Mouse (Mus musculus) liver, adult 2 months (tissue): ENCODE results near the gene H2al1f. TPM values are rescaled to one million over a fixed set of nuclear protein-coding genes. Genes with fewer than 3 reads are reported as not detected.
"Not testable (repeated sequence)": the region's sequence is repeated elsewhere in the genome, so short reads cannot be mapped to it uniquely, and the experiment has no call there.

ENCODE experiments used
- DNase-seq: peaks from one replicate; pipeline ENCODE4 v3.0.0-alpha.2; 2011; ENCODE audit warnings: low read depth, low spot score; ENCODE audit errors: extremely low read depth
- H3K27ac ChIP-seq: fragments of 200-500 bp; replicated peaks from 2 replicates; pipeline ENCODE4 v1.5.1; 2012; ENCODE audit warnings: low read depth, mild to moderate bottlenecking, control low read depth, inconsistent platforms, low read length; ENCODE audit not compliant: insufficient read depth
- H3K27me3 ChIP-seq: fragments of 200-500 bp; 2 replicates; pipeline ENCODE4 v1.6.1; 2012; ENCODE audit warnings: mild to moderate bottlenecking, moderate library complexity, low read length, inconsistent platforms; ENCODE audit not compliant: control insufficient read depth, insufficient read depth
- H3K36me3 ChIP-seq: fragments of 200-500 bp; 2 replicates; pipeline ENCODE4 v1.6.1; 2012; ENCODE audit warnings: low read length, inconsistent platforms; ENCODE audit not compliant: control insufficient read depth, insufficient read depth
- H3K4me1 ChIP-seq: fragments of 200-500 bp; 2 replicates; pipeline ENCODE4 v1.6.1; 2011; ENCODE audit warnings: low read length; ENCODE audit not compliant: control insufficient read depth, insufficient read depth
- H3K4me3 ChIP-seq: fragments of 200-500 bp; 2 replicates; pipeline ENCODE4 v1.5.1; 2011; ENCODE audit warnings: low read depth, mild to moderate bottlenecking, control low read depth, low read length, moderate library complexity; ENCODE audit not compliant: insufficient read depth
- H3K79me2 ChIP-seq: fragments of 200-500 bp; 2 replicates; pipeline ENCODE4 v1.6.1; 2012; ENCODE audit warnings: inconsistent platforms, mild to moderate bottlenecking, low read length, moderate library complexity; ENCODE audit not compliant: control insufficient read depth, insufficient read depth
- H3K9ac ChIP-seq: fragments of 200-500 bp; 2 replicates; pipeline ENCODE4 v1.6.1; 2012; ENCODE audit warnings: low read depth, mild to moderate bottlenecking, control low read depth, inconsistent platforms, low read length
- CTCF ChIP-seq: fragments of 200-500 bp; IDR thresholded peaks from 2 replicates; pipeline ENCODE4 v1.5.1; 2011; ENCODE audit warnings: low read depth, low read length, control low read depth
- POLR2A ChIP-seq: fragments of 200-500 bp; IDR thresholded peaks from 2 replicates; pipeline ENCODE4 v1.6.1; 2011; ENCODE audit warnings: low read length, control low read depth; ENCODE audit not compliant: insufficient read depth; ENCODE audit errors: extremely low read depth
- WGBS: fragments of 180-500 bp; shearing (Covaris S2); methylation state at CpG from one replicate; pipeline ENCODE4 v1.1.7; 2018; 5-methylcytosine and 5-hydroxymethylcytosine counted together
- polyA plus RNA-seq: library from polyadenylated mRNA; depleted of rRNA; stranded (reverse); fragments of >200 nt; gene quantifications from 2 replicates; pipeline ENCODE4 v1.2.3, GENCODE M21; 2012
- total RNA-seq: library from RNA; depleted of rRNA; stranded (reverse); fragments of >200 nt; gene quantifications from 2 replicates; pipeline ENCODE4 v1.2.3, GENCODE M21; 2014

The H2al1f gene
- total and polyA plus RNA-seq, 2 experiments = not detected

- not testable (repeated sequence) for H3K4me1 ChIP-seq, H3K27me3 ChIP-seq, H3K79me2 ChIP-seq, H3K4me3 ChIP-seq, H3K27ac ChIP-seq, H3K36me3 ChIP-seq, H3K9ac ChIP-seq, DNase-seq
- no CpG with 5 or more reads among the region's 5 CpGs for WGBS
Measured at GRCm38 (mm10) chrX:11324359-11324758, 9.4 kb downstream of the H2al1f start, which contains the start of gene H2al1i. TSS of gene H2al1i (plus strand) at chrX:11324659.

- H3K27me3 ChIP-seq, DNase-seq, H3K4me1 ChIP-seq, H3K9ac ChIP-seq, H3K36me3 ChIP-seq, H3K79me2 ChIP-seq, H3K4me3 ChIP-seq, H3K27ac ChIP-seq: not testable (repeated sequence)
- 92% methylated on average over 2 of the region's 2 CpGs for WGBS
Measured at GRCm38 (mm10) chrX:11327522-11327921, 12.6 kb downstream of the H2al1f start, which contains the start of gene H2al1j. TSS of gene H2al1j (plus strand) at chrX:11327822.

- H3K79me2 ChIP-seq = no peaks in the 10 kb centered on the region
- TF ChIP-seq CTCF (no peak), POLR2A (no peak)
- 82% methylated on average over 9 of the region's 9 CpGs for WGBS
Measured at GRCm38 (mm10) chrX:11345762-11346161, 30.8 kb downstream of the H2al1f start.

GRCm38 (mm10) chrX:11346756-11347155 is 31.8 kb downstream of the H2al1f start:
- H3K27ac ChIP-seq = no peak overlapping the region
- H3K4me3 ChIP-seq = no peak overlapping the region
- no peaks in the 10 kb centered on the region for H3K79me2 ChIP-seq
- WGBS = 90% methylated on average over 3 of the region's 3 CpGs
- no peaks in the 10 kb centered on the region for H3K27me3 ChIP-seq
- TF ChIP-seq CTCF = no peak
- TF ChIP-seq POLR2A = no peak
- no peaks in the 10 kb centered on the region for H3K36me3 ChIP-seq
- DNase-seq = no peak
- H3K4me1 ChIP-seq = no peaks in the 10 kb centered on the region
- no peak overlapping the region for H3K9ac ChIP-seq

More at GRCm38 (mm10) chrX:11345762-11346161, 30.8 kb downstream of the H2al1f start:
- DNase-seq = no peak
- Histone ChIP-seq H3K36me3 (no peaks in the 10 kb centered on the region), H3K4me1 (no peaks in the 10 kb centered on the region), H3K27me3 (no peaks in the 10 kb centered on the region), H3K4me3 (no peak overlapping the region), H3K9ac (no peak overlapping the region), H3K27ac (no peak overlapping the region)

DNA sequence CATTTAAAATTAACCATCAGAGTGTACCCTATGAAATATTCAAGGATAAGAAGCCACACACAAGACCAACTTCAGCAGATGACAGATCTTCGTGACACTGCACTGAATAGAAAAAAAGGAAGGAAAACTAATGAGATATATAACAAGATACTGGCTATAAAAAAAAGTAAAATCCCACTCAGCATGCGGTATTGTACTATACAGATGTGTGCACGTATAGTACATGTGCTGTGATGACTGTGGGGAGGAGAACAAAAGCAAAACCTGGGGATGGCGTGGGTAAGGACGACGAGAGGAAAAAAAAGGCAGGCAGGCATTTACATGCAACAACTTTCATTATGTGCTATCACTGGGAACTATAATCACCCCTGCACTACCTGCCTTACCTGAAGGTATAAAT is 45.9 kb downstream of the H2al1f start:
- H3K9ac ChIP-seq = no peak overlapping the region

DNA sequence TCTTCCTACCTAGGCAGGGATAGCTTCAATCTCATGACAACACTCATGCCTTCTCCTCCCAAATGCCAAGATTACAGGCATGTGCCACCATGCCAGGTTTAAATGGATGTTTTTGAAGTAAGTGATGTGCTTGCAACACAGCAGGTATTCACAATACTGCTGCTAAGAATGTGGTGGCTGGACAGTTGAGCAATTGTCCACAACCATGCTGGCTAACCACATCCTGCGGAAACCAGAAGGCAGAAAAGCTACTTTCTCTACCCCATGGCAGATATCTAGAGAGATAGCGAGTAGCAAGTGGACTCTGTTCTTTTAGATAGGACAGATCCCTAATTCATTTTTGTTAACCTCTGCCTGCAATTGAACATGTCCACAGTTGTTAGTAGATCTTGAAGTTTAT is 46.3 kb downstream of the H2al1f start:
- no peak overlapping the region for H3K9ac ChIP-seq
- H3K27ac ChIP-seq = no peak overlapping the region
- H3K27me3 ChIP-seq = no peaks in the 10 kb centered on the region
- H3K36me3 ChIP-seq = no peaks in the 10 kb centered on the region
- no peaks in the 10 kb centered on the region for H3K4me1 ChIP-seq
- WGBS = 90% methylated on average over 2 of the region's 2 CpGs
- no peak for DNase-seq
- TF ChIP-seq CTCF (no peak), POLR2A (no peak)
- H3K4me3 ChIP-seq = no peak overlapping the region
- no peaks in the 10 kb centered on the region for H3K79me2 ChIP-seq

More for the DNA sequence above, 45.9 kb downstream of the H2al1f start:
- WGBS = 77% methylated on average over 6 of the region's 6 CpGs
- H3K4me1 ChIP-seq = no peaks in the 10 kb centered on the region
- no peaks in the 10 kb centered on the region for H3K36me3 ChIP-seq
- TF ChIP-seq CTCF = no peak
- no peak for TF ChIP-seq POLR2A
- no peaks in the 10 kb centered on the region for H3K27me3 ChIP-seq
- DNase-seq = no peak
- H3K27ac ChIP-seq = no peak overlapping the region
- no peaks in the 10 kb centered on the region for H3K79me2 ChIP-seq
- H3K4me3 ChIP-seq = no peak overlapping the region
